8 mouse cellular contexts compared by ENCODE assay signal in genomic region chr7:15921796-15922195, GRCm38 (mm10). TPM values are rescaled to one million over a fixed set of nuclear protein-coding genes. Genes with fewer than 3 reads are reported as not detected.
A peak's percentile ranks its signal among the peaks of the same experiment; 100 is the strongest.
DNase-seq lines count a peak whose midpoint lies in the region; ATAC-seq and TF ChIP-seq lines count a peak whose summit lies in the region.

No protein-coding gene starts in this region.

- peak overlapping the region; percentile 58 for H3K27ac ChIP-seq in kidney, adult 2 months (ENCODE audit: insufficient read depth, low read depth, low read length)
- peak overlapping the region; percentile 80 for H3K27ac ChIP-seq in forebrain, embryonic 16.5 days (ENCODE audit: low read length)
- peak overlapping the region; percentile 22 for H3K27ac ChIP-seq in intestine, postnatal 0 days (ENCODE audit: low read depth, low read length)

- peak overlapping the region; percentile 81 for H3K4me2 ChIP-seq in forebrain, embryonic 16.5 days (ENCODE audit: low read length)
- peak overlapping the region; percentile 79 for H3K4me2 ChIP-seq in intestine, postnatal 0 days (replicated peaks; ENCODE audit: low read depth)

- H3K4me3 ChIP-seq in kidney, adult 2 months (ENCODE audit: insufficient read depth, low read depth, low read length): peak overlapping the region; percentile 76
- H3K4me3 ChIP-seq in forebrain, embryonic 16.5 days (replicated peaks; ENCODE audit: low read length): peak overlapping the region; percentile 89
- peak overlapping the region; percentile 63 for H3K4me3 ChIP-seq in intestine, postnatal 0 days (ENCODE audit: low read depth, low read length)

- H3K9me3 ChIP-seq in forebrain, embryonic 16.5 days (ENCODE audit: control insufficient read depth, low read length): no peaks in the 10 kb centered on the region
- no peaks in the 10 kb centered on the region for H3K9me3 ChIP-seq in intestine, postnatal 0 days (ENCODE audit: control insufficient read depth)

- no peak for TF ChIP-seq CTCF in kidney, adult 2 months (conservative IDR thresholded peaks at IDR 0.05; ENCODE audit: insufficient read depth, insufficient read length, low read depth, low read length)
- no peak for TF ChIP-seq CTCF in brain, embryonic 14.5 days (IDR thresholded peaks at IDR 0.05; ENCODE audit: borderline replicate concordance, extremely low read depth, insufficient read depth, insufficient read length)
- no peak for TF ChIP-seq CTCF in intestine, postnatal 0 days (IDR thresholded peaks at IDR 0.05; ENCODE audit: low read depth)

- 2% methylated on average over 10 of the region's 10 CpGs for WGBS in kidney, adult 2 months
- WGBS in forebrain, embryonic 16.5 days: under 1% methylated on average over 10 of the region's 10 CpGs
- WGBS in intestine, postnatal 0 days: 0% methylated on average over 10 of the region's 10 CpGs

- no peaks in the 10 kb centered on the region for H3K36me3 ChIP-seq in kidney, adult 2 months (ENCODE audit: control insufficient read depth, insufficient read depth, low read length)
- peaks cover 15% of the 10 kb centered on the region for H3K36me3 ChIP-seq in forebrain, embryonic 16.5 days (ENCODE audit: control insufficient read depth, insufficient read depth)
- peaks cover 28% of the 10 kb centered on the region for H3K36me3 ChIP-seq in intestine, postnatal 0 days (ENCODE audit: control insufficient read depth, insufficient read depth)

- peak; percentile 34 for DNase-seq in kidney, adult 2 months
- DNase-seq in kidney, postnatal 14 days: no peak
- peak; percentile 81 for DNase-seq in brain, embryonic 14.5 days (ENCODE audit: low read depth)
- peak; percentile 55 for DNase-seq in lung, postnatal 25 days (ENCODE audit: low spot score)
- DNase-seq in spleen, adult 12 weeks (ENCODE audit: low spot score): peak; percentile 32
- DNase-seq in ovary, postnatal 10 days (ENCODE audit: low spot score): no peak

- peak overlapping the region; percentile 79 for H3K9ac ChIP-seq in forebrain, embryonic 16.5 days (replicated peaks; ENCODE audit: low read depth, low read length)
- H3K9ac ChIP-seq in intestine, postnatal 0 days (ENCODE audit: low read depth, low read length): peak overlapping the region; percentile 83

- peak; percentile 41 for ATAC-seq in forebrain, embryonic 16.5 days
- peak; percentile 54 for ATAC-seq in intestine, postnatal 0 days

- no peak for TF ChIP-seq POLR2A in kidney, adult 2 months (IDR thresholded peaks at IDR 0.05; ENCODE audit: low read depth, low read length)
- TF ChIP-seq POLR2A in brain, embryonic 14.5 days (IDR thresholded peaks at IDR 0.05; ENCODE audit: borderline replicate concordance, extremely low read depth, insufficient read depth, insufficient read length, poor library complexity, severe bottlenecking): no peak

- peaks cover 4% of the 10 kb centered on the region; the same call in 1 of the 2 replicates for H3K4me1 ChIP-seq in kidney, adult 2 months (ENCODE audit: control insufficient read depth, insufficient read depth, low read length)
- H3K4me1 ChIP-seq in forebrain, embryonic 16.5 days (replicated peaks; ENCODE audit: control insufficient read depth, insufficient read depth, low read length): peaks cover 24% of the 10 kb centered on the region
- peaks cover 11% of the 10 kb centered on the region; the same call in 1 of the 2 replicates for H3K4me1 ChIP-seq in intestine, postnatal 0 days (replicated peaks; ENCODE audit: control insufficient read depth, insufficient read depth, low read length)

- H3K27me3 ChIP-seq in kidney, adult 2 months (replicated peaks; ENCODE audit: control insufficient read depth, insufficient read depth, low read length): no peaks in the 10 kb centered on the region
- H3K27me3 ChIP-seq in forebrain, embryonic 16.5 days (replicated peaks; ENCODE audit: control insufficient read depth, insufficient read depth, low read length): no peaks in the 10 kb centered on the region
- H3K27me3 ChIP-seq in intestine, postnatal 0 days (replicated peaks; ENCODE audit: control insufficient read depth, insufficient read depth, low read length): no peaks in the 10 kb centered on the region

RNA-seq across cellular contexts. Expression of gene Selenow, which starts 0.4 kb away (rescaled TPM):
- polyA plus RNA-seq in kidney, adult 2 months (2012; rRNA removed): 236 and 288 TPM in 2 replicates
- polyA plus RNA-seq in brain, embryonic 14.5 days (2012; rRNA removed): 874 and 948 TPM in 2 replicates
- 1,473 and 1,544 TPM in 2 replicates for polyA plus RNA-seq in forebrain, embryonic 16.5 days (2015; fragmentation: Nextera tagmentation; extraction: Ambion mirVana)
- 813 and 814 TPM in 2 replicates for polyA plus RNA-seq in intestine, postnatal 0 days (2015; fragmentation: Nextera tagmentation; extraction: Ambion mirVana)

RNA-seq across cellular contexts. Expression of gene Nop53, which starts 24.1 kb away (rescaled TPM):
- polyA plus RNA-seq in kidney, adult 2 months (2012; rRNA removed): 87.9 and 88.9 TPM in 2 replicates
- polyA plus RNA-seq in brain, embryonic 14.5 days (2012; rRNA removed): 134 and 141 TPM in 2 replicates
- 139 and 141 TPM in 2 replicates for polyA plus RNA-seq in forebrain, embryonic 16.5 days (2015; fragmentation: Nextera tagmentation; extraction: Ambion mirVana)
- polyA plus RNA-seq in intestine, postnatal 0 days (2015; fragmentation: Nextera tagmentation; extraction: Ambion mirVana): 109 and 115 TPM in 2 replicates

RNA-seq across cellular contexts. Expression of gene Crxos, which starts 39.4 kb away (rescaled TPM):
- polyA plus RNA-seq in kidney, adult 2 months (2012; rRNA removed): not detected in 2 replicates
- 0.03 and 0.10 TPM in 2 replicates for polyA plus RNA-seq in brain, embryonic 14.5 days (2012; rRNA removed)
- polyA plus RNA-seq in forebrain, embryonic 16.5 days (2015; fragmentation: Nextera tagmentation; extraction: Ambion mirVana): not detected in 2 replicates
- not detected in 2 replicates for polyA plus RNA-seq in intestine, postnatal 0 days (2015; fragmentation: Nextera tagmentation; extraction: Ambion mirVana)

RNA-seq across cellular contexts. Expression of gene Crx, which starts 42.0 kb away (rescaled TPM):
- not detected in 2 replicates for polyA plus RNA-seq in kidney, adult 2 months (2012; rRNA removed)
- polyA plus RNA-seq in brain, embryonic 14.5 days (2012; rRNA removed): 0.08 and 0.18 TPM in 2 replicates
- polyA plus RNA-seq in forebrain, embryonic 16.5 days (2015; fragmentation: Nextera tagmentation; extraction: Ambion mirVana): 0.07 TPM in 1 of 2 replicates, not detected in the other
- polyA plus RNA-seq in intestine, postnatal 0 days (2015; fragmentation: Nextera tagmentation; extraction: Ambion mirVana): not detected in 2 replicates

RNA-seq across cellular contexts. Expression of gene Ehd2, which starts 45.6 kb away (rescaled TPM):
- polyA plus RNA-seq in kidney, adult 2 months (2012; rRNA removed): 30.2 and 33.7 TPM in 2 replicates
- 6.5 and 9.7 TPM in 2 replicates for polyA plus RNA-seq in brain, embryonic 14.5 days (2012; rRNA removed)
- polyA plus RNA-seq in forebrain, embryonic 16.5 days (2015; fragmentation: Nextera tagmentation; extraction: Ambion mirVana): 5.4 and 5.6 TPM in 2 replicates
- 29.3 and 30.9 TPM in 2 replicates for polyA plus RNA-seq in intestine, postnatal 0 days (2015; fragmentation: Nextera tagmentation; extraction: Ambion mirVana)

Comparison
In these comparisons a context has a peak if more than half of its experiments do, and no peak if none do; other contexts are left out.
1. DNase-seq: peak in kidney, adult 2 months (single experiment), brain, embryonic 14.5 days (single experiment), lung, postnatal 25 days (single experiment) and spleen, adult 12 weeks (single experiment); none in kidney, postnatal 14 days (single experiment) and ovary, postnatal 10 days (single experiment).
2. H3K27ac ChIP-seq: peak in every context shown above with its lines; median percentile 80 in forebrain, embryonic 16.5 days; 58 in kidney, adult 2 months; 22 in intestine, postnatal 0 days.
3. Peak in every context shown above with its lines, with median percentiles within 50 percentile points of each other: H3K4me3 ChIP-seq.